Mouse (Mus musculus) right cerebral cortex, postnatal 10 days (tissue): ENCODE measurements around the gene Zdhhc14.
A peak's percentile ranks its signal among the peaks of the same experiment; 100 is the strongest.
"Not testable (repeated sequence)": the region's sequence is repeated elsewhere in the genome, so short reads cannot be mapped to it uniquely, and the experiment has no call there.

Experiments
- DNase-seq, 2 experiments: peaks; one replicate each; pipeline ENCODE4 v3.0.0; 2021; ENCODE audit warnings: low spot score in 2 of 2

Zdhhc14 gene

DNA sequence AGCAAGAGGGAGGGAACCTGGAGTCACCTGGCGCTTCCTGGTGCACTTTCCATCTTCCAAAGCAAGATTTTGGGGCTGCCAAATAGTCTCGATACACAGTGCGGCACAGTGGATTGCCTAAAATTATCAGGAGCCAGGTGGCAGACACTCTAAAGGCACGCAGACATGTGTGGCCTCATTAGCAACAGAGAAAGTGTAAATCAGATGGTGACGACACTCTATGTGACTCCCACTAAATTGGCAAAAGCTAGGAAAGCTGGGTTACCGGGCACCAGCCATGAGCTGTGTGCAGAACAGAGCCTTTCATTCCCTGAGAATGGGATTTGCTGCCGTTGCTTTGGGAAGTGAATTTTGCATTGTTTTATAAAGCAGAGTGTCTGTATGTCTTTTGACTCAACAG is 115.0 kb downstream of the Zdhhc14 start:
- DNase-seq: no peak

DNA sequence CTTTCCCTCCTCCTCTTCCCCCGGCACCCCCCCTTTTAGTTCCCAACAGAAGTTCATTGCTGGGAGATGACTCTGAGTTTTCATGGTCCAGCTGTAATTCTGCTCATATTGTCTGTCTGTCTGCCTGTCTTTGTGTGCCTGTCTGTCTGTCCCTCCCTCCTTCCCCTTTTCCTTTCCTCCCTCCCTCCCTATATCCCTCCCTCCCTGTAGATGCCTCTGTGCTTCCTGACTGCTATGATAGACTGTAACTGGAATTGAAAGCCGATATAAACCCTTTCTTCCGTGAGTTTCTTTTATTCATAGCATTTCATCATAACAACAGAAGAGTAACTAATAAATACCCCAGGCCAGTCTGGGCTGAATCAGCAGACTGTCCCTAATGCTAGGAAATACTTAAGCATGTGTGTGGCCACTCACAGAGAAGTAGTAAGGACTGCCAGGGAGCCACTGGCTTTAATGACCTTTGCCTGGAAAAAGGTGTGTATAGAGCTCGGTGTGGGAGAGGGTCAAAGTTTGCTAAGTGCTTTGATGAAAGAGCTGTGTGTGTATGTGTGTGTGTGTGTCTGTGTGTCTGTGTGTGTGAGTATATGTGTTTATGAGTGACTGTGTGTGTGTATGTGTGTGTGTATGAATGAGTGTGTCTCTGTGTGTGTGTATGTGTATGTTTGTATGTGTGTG is 117.7 kb downstream of the Zdhhc14 start:
- DNase-seq: no peak

DNA sequence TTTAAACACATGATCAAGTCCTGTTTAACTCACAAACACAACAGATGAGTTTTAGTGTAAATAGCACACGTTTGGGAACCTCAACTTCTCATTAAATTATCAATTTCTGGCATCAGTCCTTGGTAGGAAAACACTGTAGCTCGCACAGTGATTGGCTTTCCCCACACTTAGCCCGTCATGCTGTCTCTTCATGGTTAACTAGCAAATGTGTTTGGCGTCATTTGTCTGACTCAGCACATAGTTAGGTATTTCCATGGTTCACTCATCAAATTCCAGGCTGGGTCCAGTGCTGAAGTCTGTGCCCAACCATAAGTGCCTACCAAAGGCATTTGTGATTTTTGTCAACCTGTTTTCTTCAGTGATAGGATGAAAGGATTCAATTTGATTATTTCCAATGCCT is 119.9 kb downstream of the Zdhhc14 start:
- DNase-seq: no peak

DNA sequence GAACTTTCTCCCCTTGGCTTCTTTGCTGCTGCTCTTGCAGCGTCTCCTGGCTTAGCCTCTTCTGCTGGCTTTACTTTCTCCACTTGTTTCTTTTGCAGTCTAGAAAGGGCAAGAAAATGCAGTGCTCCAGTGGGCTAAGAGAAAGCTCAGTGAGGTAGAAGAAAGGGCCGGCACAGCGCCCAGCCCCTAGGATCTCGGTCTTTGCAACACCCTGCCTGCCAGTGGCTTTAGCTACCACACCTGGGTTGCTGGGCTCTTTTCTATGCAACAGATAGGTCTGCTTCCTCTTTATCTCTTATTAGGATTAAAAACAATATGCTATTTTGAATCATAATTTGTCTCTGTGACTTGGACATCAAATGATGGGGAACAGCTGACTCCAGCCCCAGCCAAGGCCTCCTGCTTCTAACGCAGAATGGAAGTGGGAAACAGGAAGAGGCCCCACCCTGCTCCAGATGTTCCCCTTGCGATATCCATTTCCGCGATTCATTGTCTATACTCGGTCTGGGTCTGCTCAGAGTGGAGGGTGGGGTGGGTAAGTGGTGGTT is 122.5 kb downstream of the Zdhhc14 start:
- DNase-seq: no peak

DNA sequence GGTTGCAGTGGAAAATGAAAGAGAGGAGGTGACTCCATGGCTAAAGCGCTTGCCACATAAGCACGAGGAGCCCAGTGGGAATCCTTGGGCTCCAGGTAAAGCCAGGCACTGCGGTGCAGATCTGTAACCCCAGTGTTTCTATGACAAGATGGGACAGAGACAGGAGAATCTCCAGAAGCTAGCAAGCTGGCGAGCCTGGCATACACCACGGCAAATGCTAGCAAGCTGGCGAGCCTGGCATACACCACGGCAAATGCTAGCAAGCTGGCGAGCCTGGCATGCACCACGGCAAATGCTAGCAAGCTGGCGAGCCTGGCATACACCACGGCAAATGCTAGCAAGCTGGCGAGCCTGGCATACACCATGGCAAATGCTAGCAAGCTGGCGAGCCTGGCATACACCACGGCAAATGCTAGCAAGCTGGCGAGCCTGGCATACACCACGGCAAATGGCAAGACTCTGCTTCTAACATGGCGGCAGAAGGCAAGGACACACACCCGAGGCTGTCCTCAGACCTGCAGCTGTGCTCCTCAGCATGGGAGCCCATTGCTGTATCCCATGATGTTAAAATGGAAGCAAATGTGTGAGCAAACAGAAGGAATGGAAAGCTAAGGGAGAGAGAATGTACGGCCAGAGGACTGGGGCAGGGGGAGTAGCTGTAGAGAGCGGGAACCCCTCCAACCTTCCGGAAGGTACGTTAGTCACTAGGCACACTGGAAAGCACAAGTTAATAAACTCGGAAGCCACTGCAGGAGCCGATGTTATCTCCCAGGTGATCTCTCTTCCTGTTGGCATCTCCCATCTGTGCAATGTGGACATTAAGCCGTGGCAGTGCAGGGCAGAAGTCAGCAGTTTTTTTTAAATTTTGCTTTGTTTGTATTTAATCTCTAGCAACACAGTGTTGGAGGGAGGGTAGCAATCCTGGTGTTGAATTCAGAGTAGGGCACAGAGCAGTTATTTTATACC is 129.6 kb downstream of the Zdhhc14 start:
- DNase-seq: no peak

DNA sequence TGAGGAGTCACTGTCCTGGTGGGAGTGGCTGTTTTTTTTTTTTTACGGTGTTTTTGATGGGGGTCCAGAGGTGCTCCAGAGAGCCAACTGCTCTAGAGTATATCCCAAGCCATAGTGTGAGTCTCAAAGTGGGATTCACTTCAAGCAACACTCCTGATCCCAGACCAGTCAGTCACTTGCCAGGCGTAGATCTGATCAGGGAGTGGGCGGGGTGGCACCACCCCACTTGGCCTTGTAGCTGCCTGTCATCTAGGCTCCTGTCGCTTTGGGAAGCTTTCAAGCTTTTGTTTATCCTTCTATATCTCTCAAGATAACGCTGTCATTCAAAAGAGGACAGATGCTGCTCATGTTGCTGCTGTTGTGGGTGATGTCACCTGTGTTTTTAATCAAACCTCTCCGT is 130.4 kb downstream of the Zdhhc14 start:
- DNase-seq: no peak

DNA sequence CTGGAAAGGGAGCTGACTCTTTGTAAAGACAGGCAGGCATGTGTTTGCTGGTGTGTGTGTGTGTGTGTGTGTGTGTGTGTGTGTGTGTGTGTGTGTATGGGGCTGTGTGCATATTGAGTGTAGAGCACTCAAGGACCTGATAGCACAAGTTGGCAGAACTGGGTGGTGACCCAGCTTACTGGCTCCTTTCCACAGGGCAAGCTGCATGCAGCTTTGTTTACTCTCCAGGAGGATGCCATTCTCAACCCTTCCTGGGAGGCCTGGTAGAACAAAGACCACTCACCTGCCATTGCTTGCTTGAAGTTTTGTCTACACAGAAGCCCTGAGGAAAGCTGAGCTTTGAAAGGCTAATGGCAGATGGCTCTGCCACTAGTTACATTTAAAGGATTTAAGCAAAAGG is 130.8 kb downstream of the Zdhhc14 start:
- DNase-seq: no peak

DNA sequence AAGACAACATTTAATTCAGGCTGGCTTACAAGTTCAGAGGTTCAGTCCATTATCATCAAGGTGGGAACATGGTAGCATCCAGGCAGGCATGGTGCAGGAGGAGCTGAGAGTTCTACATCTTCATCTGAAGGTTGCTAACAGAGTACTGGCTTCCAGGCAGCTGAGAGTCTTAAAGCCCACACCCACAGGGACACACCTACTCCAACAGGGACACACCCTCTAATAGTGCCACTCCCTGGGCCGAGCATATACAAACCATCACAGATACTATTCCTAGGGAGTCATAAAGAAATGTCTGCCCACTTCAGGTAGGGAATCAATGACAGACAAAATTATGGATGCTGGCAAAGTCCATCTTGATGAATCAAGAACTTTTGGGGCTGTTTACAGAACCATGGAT is 132.5 kb downstream of the Zdhhc14 start:
- DNase-seq: not testable (repeated sequence)

DNA sequence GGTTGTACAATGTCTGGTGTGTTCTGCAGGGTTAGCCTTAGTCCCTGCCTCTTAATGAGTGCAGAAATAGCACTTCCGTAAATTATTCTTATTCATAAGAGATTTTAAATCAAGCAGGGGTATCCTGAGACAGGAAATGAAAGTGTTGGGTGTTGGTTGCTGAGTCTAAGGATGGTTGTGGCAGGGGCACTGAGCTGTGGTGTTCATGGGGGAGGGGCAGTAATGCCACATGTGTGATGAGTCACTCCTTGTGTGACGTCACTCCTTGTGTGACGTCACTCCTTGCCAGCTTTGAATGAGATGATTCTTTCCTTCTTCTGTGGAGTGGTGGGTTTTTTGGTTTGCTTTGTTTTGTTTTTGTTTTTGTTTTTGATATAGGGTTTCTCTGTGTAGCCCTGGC is 134.0 kb downstream of the Zdhhc14 start:
- DNase-seq: no peak

DNA sequence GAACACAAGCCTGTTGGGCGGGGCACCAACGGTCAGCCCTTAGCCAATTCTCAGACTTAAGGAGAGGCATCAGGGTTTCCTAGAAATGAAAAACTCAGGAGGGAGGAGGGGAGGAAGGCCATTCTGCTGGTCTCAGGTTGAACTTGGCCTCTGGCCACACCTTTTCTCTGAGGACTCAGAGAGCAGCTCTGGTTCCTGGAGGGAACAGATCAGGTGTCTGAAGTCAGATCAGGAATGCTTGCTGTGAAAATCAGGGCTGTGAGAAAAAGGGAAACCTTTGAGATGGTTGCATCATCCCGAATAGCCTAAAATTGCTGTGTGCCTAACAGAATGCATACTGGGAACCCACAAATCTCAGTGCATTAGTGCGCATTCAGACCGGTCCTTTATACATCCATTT is 135.3 kb downstream of the Zdhhc14 start:
- DNase-seq: no peak

DNA sequence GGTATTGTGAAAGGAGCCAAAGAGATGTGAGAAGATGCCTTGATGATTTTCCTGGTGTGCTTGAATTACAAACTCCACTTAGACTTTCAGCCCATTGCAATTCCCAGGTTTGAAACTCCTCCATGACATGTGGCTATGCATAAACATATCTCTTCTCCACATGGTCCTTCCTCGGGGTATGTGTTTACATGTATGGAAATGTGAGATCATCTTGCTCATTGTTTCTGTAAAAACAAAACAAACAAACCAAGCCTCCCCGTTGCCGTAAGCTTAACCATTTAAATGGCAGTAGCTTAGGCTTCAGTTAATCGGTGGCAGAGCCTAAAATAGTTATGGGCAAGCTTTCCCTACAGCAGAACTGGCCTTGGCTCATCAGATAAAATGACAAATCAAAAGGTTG is 137.3 kb downstream of the Zdhhc14 start:
- DNase-seq: no peak

DNA sequence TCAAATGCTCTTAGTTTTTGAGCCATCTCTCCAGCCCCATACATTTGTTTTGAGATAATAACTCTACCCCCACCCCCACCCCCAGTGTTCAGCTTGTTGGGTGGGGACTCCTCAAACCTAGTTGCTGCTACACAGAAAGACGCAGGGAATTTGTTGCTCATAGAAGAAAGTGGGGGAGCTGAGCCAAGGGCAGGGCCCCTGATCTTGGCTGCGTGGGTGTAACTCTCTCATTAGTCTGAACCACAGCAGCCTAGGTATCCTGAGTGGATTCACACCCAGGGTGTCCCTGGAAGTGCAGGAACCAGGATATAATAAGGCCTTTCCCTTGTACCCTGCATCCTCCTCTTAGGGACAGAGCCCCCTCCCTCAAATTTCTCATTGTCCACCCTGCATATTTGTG is 142.9 kb downstream of the Zdhhc14 start:
- no peak for DNase-seq

DNA sequence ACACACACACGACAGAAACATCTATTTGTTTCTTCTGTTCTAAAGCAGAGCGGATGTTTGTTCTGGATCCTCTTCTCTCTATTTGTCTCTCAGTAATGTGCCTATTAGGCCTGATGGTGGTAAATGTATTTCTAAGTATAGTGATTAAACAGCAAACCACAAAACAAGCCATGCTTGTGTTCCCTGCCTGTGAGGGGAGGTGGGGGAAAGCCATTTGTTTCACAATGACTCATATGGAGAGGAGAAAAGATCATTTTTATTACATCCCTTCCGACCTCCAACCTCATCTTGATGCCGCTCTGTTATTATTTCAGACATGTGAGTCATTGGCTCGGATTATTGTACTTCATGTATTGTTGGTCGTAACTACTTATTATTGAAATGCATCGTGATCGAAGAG is 149.1 kb downstream of the Zdhhc14 start:
- no peak for DNase-seq

DNA sequence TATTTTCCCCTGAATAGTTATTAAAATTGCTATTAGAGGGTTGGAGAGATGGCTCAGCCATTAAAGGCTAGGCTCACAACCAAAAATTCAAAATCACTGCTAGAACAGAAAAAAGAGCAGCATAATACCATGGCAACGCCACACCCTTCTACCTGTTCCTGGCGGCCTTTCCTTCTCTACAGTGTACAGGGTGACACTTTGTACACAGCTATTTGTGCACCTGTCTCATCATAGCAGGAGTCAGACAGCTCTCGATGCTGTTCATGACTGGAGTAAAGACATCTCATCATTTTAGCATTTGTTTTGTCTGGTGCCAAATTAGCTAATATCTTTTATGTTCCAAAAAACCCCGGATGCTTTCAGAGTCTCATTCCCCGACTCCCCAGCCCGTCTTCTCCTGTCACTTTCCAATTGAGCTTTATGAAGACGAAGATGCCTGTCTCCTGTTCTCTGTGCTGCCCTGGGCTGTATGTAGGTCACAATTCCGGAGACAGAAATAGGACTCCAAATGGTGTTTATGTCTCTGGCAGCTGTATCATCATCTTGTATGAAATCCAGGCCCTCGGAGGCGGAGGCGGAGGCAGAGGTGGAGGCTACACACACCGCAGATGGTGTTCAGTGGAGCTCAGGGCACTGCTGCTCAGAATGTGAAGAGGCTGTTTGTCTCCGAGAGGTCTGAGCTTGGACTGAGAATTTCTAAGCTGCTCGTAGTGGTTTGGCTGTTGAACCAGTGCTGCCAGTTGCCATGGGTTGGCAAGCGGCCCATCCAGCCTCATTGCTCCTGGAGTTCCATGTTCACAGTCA is 150.8 kb downstream of the Zdhhc14 start:
- DNase-seq: peak; percentile 80 to 82

DNA sequence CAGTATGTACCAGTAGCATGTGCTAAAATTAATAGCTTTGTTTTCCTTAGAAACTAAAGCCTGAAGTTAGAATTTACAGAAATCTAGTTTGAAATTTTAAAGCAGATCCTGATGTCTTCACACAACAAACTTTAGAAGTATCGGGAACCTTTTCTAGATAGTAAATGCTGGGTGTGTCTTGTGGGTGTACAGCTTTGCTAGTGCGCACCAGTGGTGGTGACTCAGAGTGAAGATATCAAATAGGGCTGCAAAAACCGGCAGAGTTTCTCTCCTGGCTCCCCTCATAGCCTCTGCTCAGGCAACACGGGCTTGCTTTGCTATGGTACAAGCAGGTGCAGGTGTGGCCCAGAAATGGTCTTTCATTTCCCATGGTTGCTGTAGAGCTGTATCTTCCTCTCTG is 157.8 kb downstream of the Zdhhc14 start:
- no peak for DNase-seq

DNA sequence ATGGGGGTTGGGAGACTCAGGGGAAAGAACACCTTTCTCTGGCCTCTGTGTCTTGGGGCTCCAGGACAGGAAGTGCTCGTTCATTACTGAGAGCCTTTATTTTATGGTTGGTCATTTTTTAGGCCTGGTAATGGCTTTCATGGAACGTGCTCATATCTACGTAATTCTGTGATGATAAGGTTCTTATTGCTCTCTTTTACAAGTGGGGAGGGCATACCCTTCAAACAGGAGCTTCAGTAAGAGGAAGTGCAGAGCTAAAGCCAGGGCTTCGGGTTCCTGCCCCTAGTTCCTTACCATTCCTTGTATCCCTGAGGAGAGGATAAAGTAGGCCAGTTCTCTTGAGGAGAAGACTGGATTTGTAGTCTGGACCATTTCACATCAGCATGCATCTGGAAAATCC is 158.3 kb downstream of the Zdhhc14 start:
- DNase-seq: no peak

DNA sequence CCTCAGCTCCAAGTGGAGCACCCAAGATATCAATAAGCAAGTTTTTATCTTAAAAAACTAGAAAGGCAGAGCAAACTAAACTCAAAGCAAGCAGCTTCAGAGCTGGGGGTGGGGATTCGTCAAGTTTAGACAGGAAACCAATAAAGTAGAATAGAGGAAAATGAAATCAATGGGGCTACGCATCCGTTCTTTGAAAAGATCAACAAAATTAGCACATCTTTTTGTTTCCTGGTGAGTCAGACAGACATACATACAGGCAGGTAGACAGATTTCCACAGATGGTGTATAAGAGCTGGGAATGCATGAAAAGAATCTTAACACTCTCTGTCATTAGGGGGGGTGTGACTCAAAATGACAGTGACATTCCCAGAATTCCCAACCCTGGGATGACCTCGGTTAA is 159.2 kb downstream of the Zdhhc14 start:
- DNase-seq: no peak

DNA sequence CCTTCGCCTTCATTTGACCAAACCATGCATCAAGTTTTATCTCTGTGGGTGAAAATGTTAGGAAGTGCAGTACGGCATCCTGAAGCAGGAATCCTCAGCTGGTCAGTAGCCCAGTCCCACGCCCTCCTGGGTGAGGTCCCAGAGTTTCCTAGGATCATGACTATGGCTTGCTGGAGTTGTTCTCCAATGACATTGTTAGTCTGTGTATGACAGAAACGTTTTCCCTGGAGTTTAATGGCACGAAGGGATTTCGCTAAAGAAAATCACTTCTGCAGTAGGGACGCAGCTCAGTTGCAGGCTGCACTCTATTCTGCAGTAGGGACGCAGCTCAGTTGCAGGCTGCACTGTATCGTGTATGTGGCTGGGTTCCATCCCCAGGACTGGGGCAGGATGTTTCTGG is 161.6 kb downstream of the Zdhhc14 start:
- DNase-seq: no peak

DNA sequence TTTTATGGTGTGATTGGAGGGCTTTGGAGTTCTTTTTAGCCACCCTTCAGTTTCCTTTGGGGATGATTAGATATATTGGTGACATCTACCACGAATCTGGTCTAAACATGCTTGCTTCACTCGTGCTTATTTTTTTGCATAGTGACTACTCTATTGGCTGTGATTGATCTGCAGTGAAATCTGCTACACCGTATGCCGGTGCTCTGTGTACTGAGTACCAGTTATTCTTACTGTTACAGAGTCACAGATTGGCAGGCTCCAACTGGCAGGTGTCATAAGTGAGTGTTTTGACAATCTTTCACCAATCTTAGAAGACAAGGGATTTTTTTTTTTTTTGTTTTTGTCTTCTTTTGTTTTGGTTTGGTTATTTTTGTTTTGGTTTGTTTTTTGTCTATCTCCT is 163.2 kb downstream of the Zdhhc14 start:
- no peak for DNase-seq

DNA sequence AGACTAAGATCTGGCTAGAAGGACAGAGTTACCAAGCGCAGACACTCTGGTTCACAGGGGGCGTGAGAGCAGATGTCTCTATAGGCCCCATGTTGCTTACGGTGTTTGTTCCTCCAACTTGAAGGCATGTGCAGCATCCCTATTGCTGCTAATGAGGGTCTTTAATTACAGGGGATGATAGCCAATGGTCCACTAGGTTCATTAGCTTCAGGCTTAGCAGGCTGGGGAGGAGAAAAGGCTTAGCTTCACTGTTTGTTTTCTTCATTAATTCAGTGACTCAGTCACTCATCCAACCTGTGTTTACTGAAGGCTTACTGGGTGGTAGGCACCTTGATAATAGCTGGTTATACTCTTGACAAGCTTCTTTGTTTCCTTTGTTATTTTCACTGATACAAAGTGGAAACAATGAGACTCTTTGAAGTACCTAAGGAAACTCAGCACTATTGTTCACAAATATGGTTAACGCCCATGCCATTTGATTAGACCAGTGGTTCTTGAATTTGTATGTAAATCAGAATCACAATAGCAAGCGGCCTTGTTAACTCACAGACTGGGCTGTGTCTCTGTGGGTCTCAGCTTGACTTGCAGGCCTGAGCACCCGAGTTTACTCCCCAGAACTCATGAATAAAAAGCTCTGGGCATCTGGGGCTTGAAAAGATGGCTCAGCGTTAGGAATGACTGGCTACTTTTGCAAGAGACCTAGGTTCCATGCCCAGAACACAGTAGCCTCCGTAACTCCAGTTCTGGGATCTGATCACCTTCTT is 168.1 kb downstream of the Zdhhc14 start:
- DNase-seq: no peak

DNA sequence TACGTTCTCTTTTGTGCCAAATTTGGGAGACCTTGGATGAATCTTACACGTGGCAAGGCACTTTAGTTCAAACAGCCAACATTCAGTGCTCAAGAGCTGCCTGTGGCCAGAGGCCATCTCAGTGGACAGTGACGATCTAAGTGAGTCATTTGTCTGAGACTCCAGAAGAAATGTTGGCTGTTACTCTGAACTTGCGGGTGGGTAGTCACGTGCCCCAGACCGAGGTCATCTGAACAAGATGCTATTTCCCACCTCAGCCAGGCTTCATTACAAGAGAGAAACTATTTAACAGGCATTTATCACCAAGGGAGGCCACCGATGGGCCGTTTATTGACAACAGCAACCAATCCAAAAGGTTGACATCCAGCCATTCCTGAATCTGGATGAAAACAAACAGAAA is 174.3 kb downstream of the Zdhhc14 start:
- no peak for DNase-seq
